Mouse (Mus musculus) mesoderm, embryonic 11.5 days (tissue): ENCODE data around the gene Recql5.

Source experiments
- DNase-seq: peaks from one replicate; pipeline ENCODE4 v3.0.0-alpha.2; 2012; ENCODE audit warnings: low read depth, low spot score

The Recql5 gene

GRCm38 (mm10) chr11:115939690-115940329, 6.5 kb upstream of the Recql5 start:
- peak; percentile 71 for DNase-seq

GRCm38 (mm10) chr11:115933747-115934110, 452 bp upstream of the Recql5 start:
- DNase-seq: no peak

GRCm38 (mm10) chr11:115931235-115931634, 2.0 kb downstream of the Recql5 start:
- no peak for DNase-seq

GRCm38 (mm10) chr11:115929818-115930217, 3.5 kb downstream of the Recql5 start:
- DNase-seq: no peak

GRCm38 (mm10) chr11:115929031-115929430, 4.2 kb downstream of the Recql5 start:
- no peak for DNase-seq

GRCm38 (mm10) chr11:115921986-115922385, 11.3 kb downstream of the Recql5 start:
- no peak for DNase-seq

GRCm38 (mm10) chr11:115920110-115920818, 13.0 kb downstream of the Recql5 start:
- peak; percentile 66 for DNase-seq

GRCm38 (mm10) chr11:115919073-115919472, 14.2 kb downstream of the Recql5 start:
- DNase-seq: no peak

- no peak for DNase-seq
Observed at GRCm38 (mm10) chr11:115918637-115919036, 14.6 kb downstream of the Recql5 start.

- DNase-seq: no peak
Observed at GRCm38 (mm10) chr11:115916579-115916978, 16.7 kb downstream of the Recql5 start.

GRCm38 (mm10) chr11:115911632-115912376, 21.5 kb downstream of the Recql5 start, which contains the start of gene Smim6:
TSS of gene Smim6 (plus strand) at chr11:115912017.
- no peak for DNase-seq

- DNase-seq: no peak
Observed at GRCm38 (mm10) chr11:115911134-115911561, 22.1 kb downstream of the Recql5 start.

GRCm38 (mm10) chr11:115906521-115906920, 26.8 kb downstream of the Recql5 start:
- no peak for DNase-seq

- no peak for DNase-seq
Observed at GRCm38 (mm10) chr11:115906116-115906515, 27.2 kb downstream of the Recql5 start.

GRCm38 (mm10) chr11:115904956-115905790, 28.1 kb downstream of the Recql5 start:
- no peak for DNase-seq

GRCm38 (mm10) chr11:115904231-115904955, 28.9 kb downstream of the Recql5 start:
- DNase-seq: no peak

- no peak for DNase-seq
Observed at GRCm38 (mm10) chr11:115903384-115904230, 29.7 kb downstream of the Recql5 start.

- no peak for DNase-seq
Observed at GRCm38 (mm10) chr11:115902831-115903230, 30.4 kb downstream of the Recql5 start.

- no peak for DNase-seq
Observed at GRCm38 (mm10) chr11:115902177-115902576, 31.1 kb downstream of the Recql5 start.
